Mouse (Mus musculus): ENCODE data around the gene Timd2. TPM values are rescaled to one million over a fixed set of nuclear protein-coding genes. Genes with fewer than 3 reads are reported as not detected.
"Not testable (repeated sequence)": the region's sequence is repeated elsewhere in the genome, so short reads cannot be mapped to it uniquely, and the experiment has no call there.

Timd2 gene
- polyA plus RNA-seq, 1 experiment: not detected

- TF ChIP-seq MAX (IDR thresholded peaks at IDR 0.05) (no peak), MYOD1 (IDR thresholded peaks at IDR 0.05; ENCODE audit: control insufficient read depth, insufficient read length, low read depth) (no peak), MYOG (IDR thresholded peaks at IDR 0.05; ENCODE audit: control insufficient read depth, extremely low read depth, insufficient read length) (no peak), CTCF (IDR thresholded peaks at IDR 0.05; ENCODE audit: control insufficient read depth, insufficient read depth, insufficient read length) (no peak), USF1 (IDR thresholded peaks at IDR 0.05; ENCODE audit: low read depth) (no peak), CEBPB (IDR thresholded peaks at IDR 0.05; ENCODE audit: low read depth) (no peak), FOSL1 (IDR thresholded peaks at IDR 0.05; ENCODE audit: insufficient read depth, low read length, poor library complexity, severe bottlenecking) (no peak)
- no peaks in the 10 kb centered on the region for H3K27me3 ChIP-seq (ENCODE audit: control insufficient read depth, insufficient read depth, insufficient read length)
- no peak overlapping the region for H3K4me3 ChIP-seq (ENCODE audit: insufficient read depth, poor library complexity, severe bottlenecking)
- H3K79me3 ChIP-seq (ENCODE audit: low read depth): no peaks in the 10 kb centered on the region
- H3K36me3 ChIP-seq (ENCODE audit: control insufficient read depth, insufficient read depth): no peaks in the 10 kb centered on the region
- no peaks in the 10 kb centered on the region for H3K79me2 ChIP-seq (ENCODE audit: control insufficient read depth, insufficient read depth)
- no peak overlapping the region for H3ac ChIP-seq (ENCODE audit: control insufficient read depth, insufficient read length, low read depth)
These were observed 24.0 kb downstream of the Timd2 start for GRCm38 (mm10) chr11:46682842-46683241.

GRCm38 (mm10) chr11:46667938-46668337, 38.9 kb downstream of the Timd2 start:
- no peaks in the 10 kb centered on the region for H3K79me3 ChIP-seq (ENCODE audit: low read depth)
- TF ChIP-seq USF1 (IDR thresholded peaks at IDR 0.05; ENCODE audit: low read depth): no peak
- no peak for TF ChIP-seq MYOD1 (IDR thresholded peaks at IDR 0.05; ENCODE audit: control insufficient read depth, insufficient read length, low read depth)
- TF ChIP-seq CEBPB (IDR thresholded peaks at IDR 0.05; ENCODE audit: low read depth): no peak
- TF ChIP-seq CTCF (IDR thresholded peaks at IDR 0.05; ENCODE audit: control insufficient read depth, insufficient read depth, insufficient read length): no peak
- no peak for TF ChIP-seq MAX (IDR thresholded peaks at IDR 0.05)
- no peak for TF ChIP-seq MYOG (IDR thresholded peaks at IDR 0.05; ENCODE audit: control insufficient read depth, extremely low read depth, insufficient read length)
- TF ChIP-seq FOSL1 (IDR thresholded peaks at IDR 0.05; ENCODE audit: insufficient read depth, low read length, poor library complexity, severe bottlenecking): no peak
- no peak overlapping the region for H3ac ChIP-seq (ENCODE audit: control insufficient read depth, insufficient read length, low read depth)
- no peaks in the 10 kb centered on the region for H3K36me3 ChIP-seq (ENCODE audit: control insufficient read depth, insufficient read depth)
- no peaks in the 10 kb centered on the region for H3K79me2 ChIP-seq (ENCODE audit: control insufficient read depth, insufficient read depth)
- H3K27me3 ChIP-seq (ENCODE audit: control insufficient read depth, insufficient read depth, insufficient read length): no peaks in the 10 kb centered on the region
- H3K4me3 ChIP-seq (ENCODE audit: insufficient read depth, poor library complexity, severe bottlenecking): no peak overlapping the region

GRCm38 (mm10) chr11:46667105-46667504, 39.8 kb downstream of the Timd2 start:
- Histone ChIP-seq H3K27me3 (ENCODE audit: control insufficient read depth, insufficient read depth, insufficient read length) (no peaks in the 10 kb centered on the region), H3K79me3 (ENCODE audit: low read depth) (no peaks in the 10 kb centered on the region), H3K79me2 (ENCODE audit: control insufficient read depth, insufficient read depth) (no peaks in the 10 kb centered on the region), H3K4me3 (ENCODE audit: insufficient read depth, poor library complexity, severe bottlenecking) (no peak overlapping the region), H3ac (ENCODE audit: control insufficient read depth, insufficient read length, low read depth) (no peak overlapping the region), H3K36me3 (ENCODE audit: control insufficient read depth, insufficient read depth) (no peaks in the 10 kb centered on the region)
- TF ChIP-seq CTCF (IDR thresholded peaks at IDR 0.05; ENCODE audit: control insufficient read depth, insufficient read depth, insufficient read length): no peak

- Histone ChIP-seq H3ac (ENCODE audit: control insufficient read depth, insufficient read length, low read depth) (no peak overlapping the region), H3K36me3 (ENCODE audit: control insufficient read depth, insufficient read depth) (no peaks in the 10 kb centered on the region), H3K27me3 (ENCODE audit: control insufficient read depth, insufficient read depth, insufficient read length) (no peaks in the 10 kb centered on the region), H3K4me3 (ENCODE audit: insufficient read depth, poor library complexity, severe bottlenecking) (no peak overlapping the region), H3K79me2 (ENCODE audit: control insufficient read depth, insufficient read depth) (no peaks in the 10 kb centered on the region), H3K79me3 (ENCODE audit: low read depth) (no peaks in the 10 kb centered on the region)
- TF ChIP-seq MYOD1 (IDR thresholded peaks at IDR 0.05; ENCODE audit: control insufficient read depth, insufficient read length, low read depth): no peak
- no peak for TF ChIP-seq CEBPB (IDR thresholded peaks at IDR 0.05; ENCODE audit: low read depth)
- no peak for TF ChIP-seq MYOG (IDR thresholded peaks at IDR 0.05; ENCODE audit: control insufficient read depth, extremely low read depth, insufficient read length)
- no peak for TF ChIP-seq USF1 (IDR thresholded peaks at IDR 0.05; ENCODE audit: low read depth)
- no peak for TF ChIP-seq FOSL1 (IDR thresholded peaks at IDR 0.05; ENCODE audit: insufficient read depth, low read length, poor library complexity, severe bottlenecking)
- no peak for TF ChIP-seq CTCF (IDR thresholded peaks at IDR 0.05; ENCODE audit: control insufficient read depth, insufficient read depth, insufficient read length)
- no peak for TF ChIP-seq MAX (IDR thresholded peaks at IDR 0.05)
These were observed 41.0 kb downstream of the Timd2 start for GRCm38 (mm10) chr11:46665599-46666522.

- Histone ChIP-seq H3K4me3 (ENCODE audit: insufficient read depth, poor library complexity, severe bottlenecking) (no peak overlapping the region), H3K79me3 (ENCODE audit: low read depth) (no peaks in the 10 kb centered on the region), H3K36me3 (ENCODE audit: control insufficient read depth, insufficient read depth) (no peaks in the 10 kb centered on the region), H3ac (ENCODE audit: control insufficient read depth, insufficient read length, low read depth) (no peak overlapping the region), H3K79me2 (ENCODE audit: control insufficient read depth, insufficient read depth) (no peaks in the 10 kb centered on the region), H3K27me3 (ENCODE audit: control insufficient read depth, insufficient read depth, insufficient read length) (no peaks in the 10 kb centered on the region)
- no peak for TF ChIP-seq MYOG (IDR thresholded peaks at IDR 0.05; ENCODE audit: control insufficient read depth, extremely low read depth, insufficient read length)
- no peak for TF ChIP-seq CEBPB (IDR thresholded peaks at IDR 0.05; ENCODE audit: low read depth)
- no peak for TF ChIP-seq FOSL1 (IDR thresholded peaks at IDR 0.05; ENCODE audit: insufficient read depth, low read length, poor library complexity, severe bottlenecking)
- TF ChIP-seq USF1 (IDR thresholded peaks at IDR 0.05; ENCODE audit: low read depth): no peak
These were observed 43.6 kb downstream of the Timd2 start for GRCm38 (mm10) chr11:46663215-46663614.

GRCm38 (mm10) chr11:46652476-46652875, 54.4 kb downstream of the Timd2 start:
- Histone ChIP-seq H3K79me3 (ENCODE audit: low read depth) (no peaks in the 10 kb centered on the region), H3K79me2 (ENCODE audit: control insufficient read depth, insufficient read depth) (no peaks in the 10 kb centered on the region), H3ac (ENCODE audit: control insufficient read depth, insufficient read length, low read depth) (no peak overlapping the region), H3K4me3 (ENCODE audit: insufficient read depth, poor library complexity, severe bottlenecking) (no peak overlapping the region), H3K27me3 (ENCODE audit: control insufficient read depth, insufficient read depth, insufficient read length) (no peaks in the 10 kb centered on the region), H3K36me3 (ENCODE audit: control insufficient read depth, insufficient read depth) (no peaks in the 10 kb centered on the region)
- TF ChIP-seq FOSL1 (IDR thresholded peaks at IDR 0.05; ENCODE audit: insufficient read depth, low read length, poor library complexity, severe bottlenecking) (no peak), MAX (IDR thresholded peaks at IDR 0.05) (no peak), CEBPB (IDR thresholded peaks at IDR 0.05; ENCODE audit: low read depth) (no peak), CTCF (IDR thresholded peaks at IDR 0.05; ENCODE audit: control insufficient read depth, insufficient read depth, insufficient read length) (no peak)

GRCm38 (mm10) chr11:46649655-46650054, 57.2 kb downstream of the Timd2 start:
- not testable (repeated sequence) for H3K4me3 ChIP-seq (ENCODE audit: insufficient read depth, poor library complexity, severe bottlenecking); H3K79me3 ChIP-seq (ENCODE audit: low read depth)

More at GRCm38 (mm10) chr11:46649655-46650054, 57.2 kb downstream of the Timd2 start:
- H3K27me3 ChIP-seq (ENCODE audit: control insufficient read depth, insufficient read depth, insufficient read length); H3K79me2 ChIP-seq (ENCODE audit: control insufficient read depth, insufficient read depth); H3ac ChIP-seq (ENCODE audit: control insufficient read depth, insufficient read length, low read depth); H3K36me3 ChIP-seq (ENCODE audit: control insufficient read depth, insufficient read depth): not testable (repeated sequence)
